Mouse (Mus musculus): ENCODE data around the gene Pm20d1.

Pm20d1 gene

DNA sequence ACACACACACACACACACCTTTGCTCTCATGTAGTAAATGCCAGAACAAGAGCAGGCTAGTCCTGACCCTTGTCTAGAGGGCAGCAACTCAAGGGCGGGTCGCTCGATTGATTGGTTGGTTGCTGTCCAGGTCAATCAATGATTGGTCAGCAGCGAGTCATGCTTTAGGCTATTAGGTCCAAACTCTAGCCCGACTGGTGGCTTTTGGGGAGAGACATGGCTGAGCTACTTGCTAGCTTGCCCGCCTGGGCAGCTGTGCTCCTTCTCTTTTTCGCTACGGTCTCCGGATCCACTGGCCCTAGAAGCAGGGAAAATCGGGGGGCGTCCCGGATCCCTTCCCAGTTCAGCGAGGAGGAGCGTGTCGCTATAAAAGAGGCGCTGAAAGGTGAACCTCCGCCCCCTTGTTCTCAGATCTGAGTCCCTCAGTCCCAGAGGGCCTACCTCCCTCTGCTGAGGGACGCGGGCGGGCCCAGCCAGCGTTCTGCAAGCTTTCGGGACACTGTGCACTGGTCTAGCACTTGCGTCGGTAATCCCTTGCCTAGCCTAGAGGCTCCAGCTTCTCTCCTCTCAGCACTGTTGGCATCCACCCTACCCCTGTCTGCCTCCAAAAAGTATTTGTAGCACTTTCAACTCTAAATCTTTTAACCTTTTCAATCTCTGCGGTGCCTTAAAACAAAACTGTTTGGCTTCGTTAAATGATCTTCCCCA, at the start of gene Pm20d1:
TSS of gene Pm20d1 (plus strand) at position 180 of the 708 bp plus-strand sequence.
- no peak for DNase-seq

DNA sequence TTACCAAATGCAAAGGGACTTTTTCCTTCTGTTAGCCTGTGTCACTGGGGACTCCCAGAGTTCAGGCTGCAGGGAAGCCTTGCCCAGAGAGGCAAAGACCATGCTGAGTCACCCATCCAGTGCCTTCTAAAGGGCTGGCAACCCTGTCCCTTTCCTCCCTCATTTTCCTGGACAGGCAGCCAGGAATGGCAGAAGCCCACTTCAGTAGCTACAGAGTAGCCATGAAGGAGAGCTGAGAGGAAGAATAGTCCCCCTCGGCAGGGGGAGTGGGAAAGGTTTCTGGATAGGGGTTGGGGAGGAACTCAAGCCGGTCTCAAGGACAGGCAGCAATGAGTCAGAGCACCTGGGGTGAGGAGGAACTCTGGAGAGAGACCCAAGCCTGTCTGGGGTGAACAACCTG, 49.4 kb upstream of the Pm20d1 start:
- DNase-seq: no peak

DNA sequence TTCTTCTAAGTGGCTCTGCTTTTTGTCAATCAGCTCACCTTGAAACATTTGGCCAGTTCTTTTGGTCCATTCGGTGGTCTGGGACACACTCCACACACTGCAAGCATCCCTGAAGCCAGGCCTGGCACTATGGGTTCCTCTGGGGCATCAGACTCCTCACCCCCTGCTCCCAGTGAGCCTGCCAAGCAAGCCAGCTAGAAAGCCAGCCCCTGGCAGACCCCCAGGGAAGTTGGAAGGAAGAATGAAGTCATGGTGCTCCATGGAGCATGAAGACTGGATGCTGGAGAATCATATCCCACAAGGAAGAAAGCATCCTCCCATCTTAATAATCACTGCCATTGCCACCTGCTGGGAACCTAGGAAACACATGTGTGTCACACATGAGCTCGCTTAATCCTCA, 48.5 kb upstream of the Pm20d1 start:
- DNase-seq: no peak

DNA sequence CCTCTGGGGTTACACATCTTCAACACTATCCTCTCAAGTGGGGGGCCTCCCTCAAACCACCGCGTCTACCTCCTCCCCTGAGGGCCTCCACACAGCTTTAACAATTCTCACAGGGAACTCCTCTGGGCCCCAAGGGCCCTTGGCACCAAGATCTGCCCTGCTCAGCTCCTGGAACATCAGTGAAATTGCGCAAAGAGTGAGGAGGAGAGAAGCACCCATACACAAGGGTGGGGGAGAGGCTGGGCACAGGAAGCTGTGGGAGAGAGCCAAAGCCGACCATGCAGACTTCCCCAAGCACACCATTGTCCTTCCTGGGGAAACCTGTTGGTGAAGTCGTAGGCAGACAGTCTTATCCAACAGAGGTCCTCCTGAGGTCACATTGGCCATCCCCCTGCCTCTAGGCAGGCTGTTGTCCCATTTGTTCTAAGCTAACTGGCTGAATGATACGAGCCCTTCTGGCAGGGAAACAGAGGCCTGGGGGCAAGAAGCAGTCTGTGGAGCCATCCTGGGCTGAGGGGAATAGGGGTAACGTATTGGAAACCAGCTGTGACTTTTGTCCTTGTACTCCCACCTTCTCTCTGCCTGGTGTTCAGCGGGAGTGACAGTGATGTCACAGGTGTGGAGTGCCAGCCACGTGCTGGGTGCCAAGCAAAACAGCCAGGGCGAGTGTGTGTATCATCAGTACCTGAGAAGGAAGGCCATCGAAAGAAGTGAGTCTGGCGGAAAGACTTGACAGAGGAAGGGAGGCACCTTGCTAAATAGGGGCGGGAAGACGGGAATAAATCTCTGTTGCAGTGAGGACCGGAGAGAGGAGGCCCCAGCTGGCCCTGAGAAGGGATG, 47.3 kb upstream of the Pm20d1 start:
- DNase-seq: no peak

DNA sequence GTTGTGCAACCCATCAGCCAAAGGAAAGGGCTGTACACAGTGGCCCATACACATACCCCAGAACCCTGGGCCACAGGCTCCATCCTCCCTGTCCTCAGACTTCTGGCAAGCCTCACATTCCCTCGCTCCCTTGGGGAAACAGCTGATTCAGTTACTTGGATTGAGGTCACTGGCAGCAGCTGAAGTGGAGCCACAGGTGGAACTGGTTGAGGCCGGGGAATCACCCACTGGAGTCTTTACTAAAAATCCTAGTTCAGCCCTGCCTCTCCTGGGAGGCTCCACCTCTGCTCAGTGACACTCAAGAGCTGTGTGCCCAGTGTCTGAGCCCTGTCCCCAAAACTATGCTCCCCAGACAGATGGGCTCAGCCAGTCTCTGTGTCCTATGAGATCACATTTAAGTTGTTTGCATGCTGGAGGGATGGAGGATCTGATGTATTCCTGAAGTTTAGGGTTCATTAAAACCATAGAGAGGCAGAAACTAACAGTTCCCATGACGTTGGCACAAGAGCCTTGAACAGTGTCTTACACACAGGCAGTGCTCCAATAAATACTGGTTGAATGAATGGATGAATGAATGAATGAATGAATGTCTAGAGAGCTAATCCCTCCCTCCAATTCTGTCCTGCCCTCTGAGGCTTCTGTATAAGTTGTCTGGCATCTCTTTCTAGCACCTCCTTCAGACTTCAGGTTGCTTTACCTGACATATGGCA, 45.8 kb upstream of the Pm20d1 start:
- no peak for DNase-seq

DNA sequence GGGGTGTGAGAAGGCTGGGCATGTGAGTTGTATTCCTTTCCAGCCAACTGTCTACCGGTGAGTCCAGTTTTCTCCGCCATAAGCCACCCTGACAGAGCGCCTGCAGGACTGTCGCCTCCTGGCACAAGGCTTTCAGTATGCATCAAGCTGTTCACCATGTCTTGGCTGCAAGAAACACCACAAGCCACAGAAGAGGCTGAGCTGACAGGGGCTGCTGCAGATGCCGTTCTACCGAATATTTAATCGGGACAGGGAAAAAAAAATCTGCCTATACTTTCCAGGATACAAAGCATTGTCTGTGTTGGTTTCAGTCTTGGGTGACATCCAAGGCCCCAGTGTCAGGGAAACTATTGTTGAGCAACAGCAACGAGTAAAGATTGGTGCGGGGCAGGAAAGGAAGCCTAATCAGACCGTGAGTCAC, 45.3 kb upstream of the Pm20d1 start:
- DNase-seq: no peak

DNA sequence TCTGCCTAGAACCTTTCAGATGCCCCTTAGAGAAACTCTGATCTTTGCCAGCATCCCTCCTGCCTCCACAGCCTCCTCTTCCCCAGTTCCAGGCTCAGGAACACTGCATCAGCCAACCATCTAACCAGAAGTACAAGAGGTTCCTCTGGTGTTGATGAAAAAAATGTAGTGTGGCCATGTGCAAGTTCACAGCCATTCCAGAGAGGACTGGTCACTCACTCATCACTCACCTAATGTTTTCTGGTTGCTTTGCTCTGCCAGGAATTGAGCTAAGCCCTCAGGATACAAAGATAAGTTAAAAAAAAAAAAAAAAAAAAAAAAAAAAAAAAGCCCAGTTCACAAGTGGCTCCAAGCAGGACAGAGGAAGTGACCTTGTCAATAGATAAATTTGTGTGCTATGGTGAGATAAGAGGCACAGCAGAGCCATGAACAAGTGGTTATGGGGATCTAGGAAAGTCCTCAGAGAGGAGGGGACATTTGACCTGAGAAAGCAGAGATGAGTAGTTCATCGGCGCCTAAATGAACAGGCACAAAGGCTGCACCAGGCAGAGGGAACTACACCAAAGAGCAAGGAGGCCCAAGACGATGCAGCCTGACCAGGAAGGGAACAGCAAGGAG, 42.9 kb upstream of the Pm20d1 start:
- no peak for DNase-seq

DNA sequence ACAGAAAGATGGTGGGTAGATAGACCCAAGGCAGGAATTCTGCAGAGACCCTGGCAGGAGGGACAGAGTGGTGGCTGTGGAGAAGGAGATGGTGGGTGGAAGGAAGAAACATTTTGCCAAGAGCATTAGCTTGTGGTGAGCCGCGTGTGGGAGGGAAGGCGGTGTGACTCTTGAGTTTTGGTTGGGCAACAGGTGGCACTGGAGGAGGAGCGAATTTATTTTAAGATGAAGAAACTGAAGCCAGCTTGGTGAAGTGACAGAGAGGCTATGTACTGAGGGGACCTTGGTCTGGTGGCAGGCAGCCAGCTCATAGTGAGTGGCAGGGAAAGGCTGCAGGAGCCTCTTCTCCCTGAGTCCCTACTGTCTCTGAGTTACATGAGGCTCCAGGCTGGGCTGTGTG, 42.3 kb upstream of the Pm20d1 start:
- no peak for DNase-seq

DNA sequence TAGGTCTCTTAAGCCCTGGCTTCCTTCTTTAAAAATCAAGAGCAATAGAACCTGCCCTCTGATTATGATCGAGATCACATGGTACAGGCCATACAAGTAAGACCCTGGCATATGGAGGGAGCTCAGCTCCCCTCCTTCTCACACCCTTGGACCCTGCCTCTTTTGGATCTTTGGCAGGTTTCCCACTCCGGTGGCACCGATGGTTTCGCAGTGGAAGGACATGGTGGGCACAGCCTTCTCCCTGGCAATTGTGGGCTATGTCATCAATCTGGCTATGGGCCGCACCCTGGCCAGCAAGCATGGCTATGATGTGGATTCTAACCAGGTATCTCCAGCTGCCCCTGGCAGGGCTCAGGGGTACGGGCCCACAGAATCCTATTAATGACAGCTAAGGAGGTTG, 40.0 kb upstream of the Pm20d1 start:
- DNase-seq: no peak

DNA sequence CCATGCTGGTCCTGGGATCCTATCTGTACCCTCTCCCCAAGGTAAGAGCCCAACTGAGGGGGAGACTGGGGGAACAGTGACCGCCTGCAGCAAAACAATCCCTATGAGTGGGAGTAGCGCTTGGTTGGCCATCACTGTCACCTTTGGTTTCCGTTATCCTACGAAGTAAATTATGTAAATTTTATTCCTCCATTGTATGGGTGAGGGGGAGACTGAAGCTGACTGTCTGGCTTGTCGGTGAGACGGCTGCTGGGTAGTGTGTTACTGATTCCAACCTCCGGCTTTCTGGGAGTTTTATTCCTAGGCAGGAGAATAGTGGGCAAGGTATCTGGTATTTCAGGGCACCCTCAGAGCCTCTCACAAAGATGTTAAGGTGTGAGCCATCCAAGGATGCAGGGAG, 38.4 kb upstream of the Pm20d1 start:
- no peak for DNase-seq

DNA sequence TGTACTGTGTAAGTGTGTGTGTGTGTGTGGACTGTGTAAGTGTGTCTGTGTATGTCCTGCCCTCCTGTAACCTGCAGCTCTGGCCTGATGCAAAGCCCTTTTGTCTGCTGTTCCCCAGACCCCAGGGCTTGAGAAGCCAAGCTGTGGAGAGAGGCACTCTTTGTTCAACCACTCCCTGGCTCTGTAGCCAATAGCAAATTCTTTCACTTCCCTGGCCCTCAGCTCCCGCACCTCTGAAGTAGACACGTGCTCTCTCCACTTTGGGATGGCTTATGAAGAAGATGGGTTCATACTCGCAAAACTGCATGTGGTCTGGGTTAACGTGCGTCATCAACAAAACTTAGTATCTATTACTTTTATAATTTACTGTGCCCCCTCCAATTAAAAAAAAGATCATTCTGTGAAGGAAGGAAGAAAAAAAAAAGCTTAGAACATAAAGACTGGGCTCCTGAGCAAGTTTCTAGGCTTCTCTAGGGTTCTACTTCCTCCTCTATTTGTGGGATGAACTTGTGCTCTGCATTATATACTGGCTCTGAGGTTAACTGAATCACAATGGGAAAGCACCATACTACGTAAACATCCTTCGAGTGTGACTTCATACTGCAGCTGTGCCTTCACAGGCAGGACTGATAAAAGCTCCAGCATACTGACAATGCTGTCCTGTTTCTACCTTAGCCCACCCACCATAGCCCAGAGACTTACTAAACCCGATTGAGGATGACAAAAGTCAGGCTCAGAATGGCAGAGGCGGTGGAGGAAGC, 37.3 kb upstream of the Pm20d1 start:
- no peak for DNase-seq

DNA sequence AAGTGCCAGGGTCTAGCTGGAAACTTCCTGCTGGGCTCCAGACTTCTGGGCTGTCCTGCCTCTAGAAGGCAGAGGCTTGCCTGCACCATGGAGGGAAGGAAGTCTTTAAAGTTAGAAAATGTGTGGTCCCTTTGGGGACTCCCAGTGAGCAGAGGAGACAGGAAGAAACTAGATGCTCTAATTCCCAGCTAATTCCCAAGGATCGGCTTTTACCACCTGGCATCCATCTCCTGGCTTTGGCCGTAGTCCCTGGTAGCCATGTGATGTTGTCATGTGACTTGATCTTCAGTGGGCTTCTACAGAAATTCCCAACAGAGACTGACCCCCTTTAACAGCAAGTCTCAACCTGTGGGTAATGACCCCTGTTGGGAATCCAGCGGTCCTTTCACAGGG, 36.8 kb upstream of the Pm20d1 start:
- DNase-seq: no peak

DNA sequence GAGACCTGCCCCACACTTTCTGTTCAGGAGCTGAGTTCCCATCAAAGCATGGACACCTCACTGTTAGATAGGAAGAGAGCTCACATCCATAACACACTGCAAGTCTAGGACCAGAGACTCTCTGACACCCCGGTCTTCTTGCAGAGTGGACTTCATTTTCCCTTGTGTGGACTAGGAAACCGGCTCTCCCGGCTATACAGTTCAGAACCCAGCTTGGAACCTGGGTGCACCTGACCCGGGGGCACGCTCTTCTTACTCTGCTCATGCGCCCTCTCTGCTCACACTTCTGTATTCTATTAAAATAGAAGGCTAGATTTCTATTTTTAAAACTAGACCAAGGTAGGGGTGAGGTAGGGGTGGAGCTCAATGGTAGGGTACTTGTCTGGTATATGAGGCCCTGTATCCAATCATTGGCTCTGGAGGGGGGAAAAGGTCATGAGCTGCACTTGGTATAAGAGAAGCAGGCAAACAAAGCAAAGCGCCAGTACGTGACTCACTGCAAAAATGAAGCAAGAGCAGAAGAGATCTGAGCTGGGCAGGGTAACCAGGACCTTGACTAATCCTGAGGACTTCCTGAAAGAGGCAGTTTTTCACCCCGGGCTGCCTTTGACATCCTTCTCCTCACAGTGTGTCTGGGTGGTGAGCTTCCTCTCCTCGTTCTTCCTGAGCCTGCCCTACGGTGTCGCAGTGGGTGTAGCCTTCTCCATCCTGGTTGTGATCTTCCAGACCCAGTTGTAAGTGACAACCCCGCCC, 35.9 kb upstream of the Pm20d1 start:
- no peak for DNase-seq

DNA sequence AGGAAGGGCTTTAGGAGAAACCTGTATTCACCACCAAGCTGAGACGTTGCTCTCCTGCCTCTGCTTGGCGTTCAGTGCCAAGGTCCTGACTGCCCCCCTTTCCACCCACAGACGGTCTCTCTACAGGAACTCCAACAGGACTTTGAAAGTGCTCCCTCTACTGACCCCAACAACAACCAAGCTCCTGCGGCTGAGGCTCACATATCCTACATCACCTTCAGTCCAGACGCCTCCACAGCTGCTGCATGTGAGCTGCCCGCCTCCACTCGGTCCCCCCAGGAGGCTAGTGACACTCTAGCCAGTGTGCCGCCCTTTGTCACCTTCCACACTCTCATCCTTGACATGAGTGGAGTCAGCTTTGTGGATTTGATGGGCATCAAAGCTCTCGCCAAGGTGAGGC, 33.5 kb upstream of the Pm20d1 start:
- DNase-seq: no peak

DNA sequence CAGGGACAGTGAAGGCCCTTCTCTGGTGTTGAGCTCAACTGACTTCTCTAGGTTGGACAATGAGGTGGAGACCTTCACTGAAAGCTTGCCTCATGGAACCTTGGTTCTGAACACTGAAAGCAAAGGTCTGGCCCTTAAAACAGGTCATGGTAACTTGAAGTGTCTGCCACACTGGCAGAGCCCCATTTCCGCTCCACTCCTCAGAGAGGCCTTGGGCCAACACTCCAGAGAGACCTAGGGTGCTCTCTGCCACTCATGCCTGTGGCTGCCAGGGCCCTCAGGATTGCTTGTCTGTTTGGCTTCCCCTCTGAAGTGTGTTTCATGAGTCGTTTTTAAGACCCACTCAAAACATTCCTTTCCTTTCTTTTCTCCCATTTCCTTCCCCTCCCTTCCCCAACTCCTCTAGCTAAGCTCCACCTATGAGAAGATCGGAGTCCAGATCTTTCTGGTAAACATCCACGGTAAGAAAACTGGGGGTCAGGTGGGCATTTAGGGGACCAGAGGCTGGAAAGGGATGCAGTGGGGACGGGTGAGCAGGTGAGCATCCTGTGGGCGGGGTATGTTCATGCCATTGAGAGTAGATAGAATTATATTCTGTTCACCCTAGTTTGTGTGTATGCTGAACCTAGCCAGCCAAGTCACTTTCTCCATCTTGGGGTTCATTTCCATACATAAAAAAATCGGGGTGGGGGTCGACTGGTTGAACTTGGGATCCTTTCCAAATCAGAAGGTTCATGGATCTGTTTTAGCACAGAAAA, 32.4 kb upstream of the Pm20d1 start:
- DNase-seq: no peak

DNA sequence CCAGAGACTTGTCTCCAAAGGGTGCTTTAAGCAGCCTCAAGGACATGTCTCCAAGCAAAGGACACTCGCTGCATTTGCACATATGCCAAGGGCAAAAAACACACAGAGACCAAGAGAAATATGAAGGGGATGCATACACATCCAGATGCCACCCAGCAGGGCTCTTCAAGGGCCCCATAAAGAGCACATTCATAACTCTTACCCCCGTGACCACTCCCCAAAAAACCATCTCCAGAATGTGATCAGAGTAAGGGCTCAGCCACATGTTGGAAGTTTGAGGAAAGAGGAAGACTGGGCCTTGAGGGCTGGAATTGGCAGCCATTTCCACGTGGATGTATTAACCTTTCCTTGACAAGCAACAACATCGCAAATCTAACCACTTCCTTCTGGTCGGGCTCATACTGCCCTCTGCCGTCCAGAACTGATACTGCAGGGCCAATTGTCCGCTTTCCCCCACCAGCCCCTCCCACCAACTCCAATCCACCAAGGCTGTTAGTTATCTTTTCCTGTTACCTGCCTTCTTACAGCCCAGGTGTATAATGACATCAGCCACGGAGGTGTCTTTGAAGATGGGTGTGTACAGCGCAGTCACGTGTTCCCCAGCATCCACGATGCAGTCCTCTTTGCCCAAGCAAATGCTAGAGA, 31.7 kb upstream of the Pm20d1 start:
- DNase-seq: peak; percentile 71 to 75

DNA sequence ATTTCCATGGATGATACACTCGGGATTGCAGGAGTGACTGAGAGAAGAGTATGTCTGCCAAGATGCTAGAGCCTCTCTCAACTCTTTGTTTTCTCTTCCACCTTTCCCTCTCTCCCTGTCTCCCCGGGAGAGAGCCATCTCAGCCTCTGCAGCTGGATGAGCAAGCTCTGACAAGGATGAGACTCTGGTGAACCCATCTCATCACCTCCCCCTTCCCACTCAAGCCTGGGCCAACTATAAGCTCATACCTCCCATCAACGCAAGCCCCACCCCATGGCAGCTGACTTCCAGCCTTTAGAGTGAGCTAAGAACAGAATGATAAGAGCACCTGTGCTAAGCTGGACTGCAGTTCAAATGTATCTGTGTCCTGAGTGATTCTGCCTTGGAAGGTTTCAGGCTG, 27.9 kb upstream of the Pm20d1 start:
- no peak for DNase-seq

DNA sequence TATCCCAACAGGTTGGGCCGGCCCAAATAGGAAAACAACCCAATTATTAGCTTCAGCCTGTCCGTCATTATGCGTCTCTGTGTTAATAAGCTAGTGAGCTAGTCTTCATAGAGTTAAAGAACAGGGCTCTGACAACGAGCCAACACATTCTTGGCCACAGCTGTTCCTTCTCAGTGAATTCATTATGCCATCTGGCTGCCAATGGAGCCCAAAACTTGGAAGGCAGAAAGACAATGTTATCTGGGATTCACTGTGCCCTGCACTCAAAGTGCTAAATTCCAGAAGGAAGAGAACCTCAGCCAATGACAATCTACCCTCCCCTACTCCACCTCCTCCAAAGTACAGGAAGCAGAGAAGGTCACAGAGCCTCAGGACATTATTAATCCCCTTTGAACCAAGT, 26.5 kb upstream of the Pm20d1 start:
- no peak for DNase-seq

DNA sequence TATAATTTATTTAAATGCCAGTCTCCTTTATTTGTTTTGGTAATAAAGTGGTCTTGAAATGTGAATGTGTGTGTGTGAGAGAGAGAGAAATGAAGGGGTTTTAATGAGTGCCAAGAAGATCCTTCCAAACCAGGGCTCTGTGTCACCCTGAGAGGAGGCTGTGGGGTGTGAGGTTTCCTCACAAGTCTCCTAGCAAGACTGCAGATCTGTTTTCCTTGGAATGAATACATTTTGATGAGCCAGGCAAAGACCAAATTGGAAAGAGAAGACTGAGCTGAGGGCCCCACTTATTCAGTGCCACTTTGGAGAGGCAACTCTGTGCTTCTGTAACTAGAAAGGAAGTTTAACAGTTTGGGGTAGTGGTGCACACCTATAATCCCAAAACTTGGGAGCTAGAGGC, 25.7 kb upstream of the Pm20d1 start:
- DNase-seq: no peak

DNA sequence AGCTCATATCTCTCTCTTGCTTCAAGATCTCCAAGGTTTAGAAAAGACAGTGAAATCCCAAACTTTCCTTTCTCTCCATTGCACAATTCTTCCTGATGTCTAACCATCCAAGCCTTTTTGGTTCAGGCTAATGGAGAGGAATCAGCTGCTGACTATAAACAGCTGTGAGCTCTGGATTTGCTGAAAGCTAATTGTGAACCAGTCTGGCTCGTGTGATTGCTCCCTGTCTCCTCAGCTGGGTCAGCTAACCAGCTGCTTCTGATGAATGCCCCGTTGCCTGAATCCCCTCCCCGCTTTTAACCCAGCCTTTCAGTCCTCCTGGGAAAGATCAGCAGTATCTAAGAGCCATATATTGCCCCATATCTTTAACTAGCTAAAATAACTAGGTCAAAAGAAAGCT, 2.6 kb upstream of the Pm20d1 start:
- no peak for DNase-seq

DNA sequence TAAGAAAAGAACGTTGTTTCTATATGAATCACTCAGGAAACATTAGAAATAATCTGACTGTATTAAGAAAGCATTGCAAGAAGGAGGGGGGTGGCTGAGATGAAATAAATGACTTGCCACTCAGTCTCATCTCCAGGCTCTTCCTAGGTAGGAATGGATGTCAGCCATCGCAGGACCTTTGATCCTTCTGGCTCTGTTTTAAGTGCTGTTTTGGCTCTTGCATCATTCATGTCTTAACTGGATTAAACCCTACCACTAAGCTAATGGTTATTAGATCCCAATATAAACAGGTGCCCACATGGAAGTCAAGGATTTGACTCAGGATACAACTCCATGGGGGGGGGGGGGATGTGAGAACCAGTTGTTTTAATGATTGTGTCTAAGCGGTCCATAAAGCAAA, 2.0 kb upstream of the Pm20d1 start:
- DNase-seq: no peak

All from thymus, postnatal 36 days (tissue).